Mouse (Mus musculus): ENCODE measurements around the gene Smad5.

Smad5 gene

DNA sequence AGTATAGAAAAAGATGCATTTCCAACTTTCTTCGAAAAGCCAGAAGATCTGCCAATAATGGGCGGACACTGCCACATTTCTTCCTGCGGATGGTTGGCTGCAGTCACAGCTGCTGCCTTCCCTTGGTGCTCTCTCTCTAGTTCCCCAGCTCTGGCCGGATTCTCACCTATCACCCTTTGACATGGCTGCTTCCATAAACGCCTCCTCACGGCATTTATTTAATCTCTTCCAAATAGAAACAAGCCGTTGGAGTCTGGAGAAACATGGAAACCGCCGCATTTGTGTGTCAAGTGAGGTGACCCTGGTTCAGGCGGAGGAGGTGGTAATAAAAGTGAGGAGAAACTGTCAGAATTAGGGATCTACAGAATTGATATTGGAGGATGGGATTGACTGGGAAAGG is 886 bp upstream of the Smad5 start:
- no peak for DNase-seq (ENCODE audit: low spot score in 2 of 2)

GRCm38 (mm10) chr13:56703222-56703870 is 536 bp downstream of the Smad5 start:
- peak; percentile 59 to 61 for DNase-seq (ENCODE audit: low spot score in 2 of 2)

DNA sequence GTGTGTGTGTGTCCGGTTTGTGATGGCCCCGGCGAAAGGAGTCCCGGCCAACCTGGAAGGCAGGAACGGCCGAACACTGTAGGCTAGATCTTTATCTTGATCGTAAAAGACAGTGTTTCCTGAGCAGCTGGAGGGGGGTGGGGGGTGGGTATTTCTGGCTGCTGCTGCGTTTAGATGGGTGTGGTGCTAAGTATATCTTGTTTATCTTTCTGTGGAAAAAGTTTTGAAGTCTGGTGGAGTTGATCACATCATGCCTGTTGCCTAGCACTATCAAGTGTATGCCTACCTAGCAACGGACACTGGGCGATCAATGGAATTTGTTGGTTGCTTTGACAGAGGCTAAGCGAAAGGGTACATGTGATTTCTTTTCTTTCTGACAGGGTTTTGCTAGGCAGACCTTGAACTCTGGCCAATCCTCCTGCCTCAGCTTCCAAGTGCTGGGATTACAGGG is 1.1 kb downstream of the Smad5 start:
- no peak for DNase-seq (ENCODE audit: low spot score in 2 of 2)

DNA sequence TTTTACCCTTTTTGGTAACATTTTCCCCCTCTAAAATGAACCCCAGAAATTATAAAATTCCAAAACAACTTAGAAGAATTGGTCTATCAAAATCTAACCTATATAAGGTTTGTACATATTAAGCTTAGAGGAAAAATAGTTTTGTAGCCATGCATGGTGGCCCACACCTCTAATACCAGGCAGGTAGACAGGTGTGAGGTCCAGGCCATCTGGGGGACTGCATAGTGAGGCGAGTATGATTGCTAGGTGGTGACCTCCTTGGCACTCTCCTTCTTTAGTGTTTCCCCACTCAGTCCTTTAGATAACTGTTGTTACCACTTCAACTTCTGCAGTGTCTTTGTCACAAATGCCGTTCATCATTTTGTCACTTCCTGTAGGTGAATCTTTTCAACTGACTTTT is 1.8 kb downstream of the Smad5 start:
- DNase-seq (ENCODE audit: low spot score in 2 of 2) = no peak

DNA sequence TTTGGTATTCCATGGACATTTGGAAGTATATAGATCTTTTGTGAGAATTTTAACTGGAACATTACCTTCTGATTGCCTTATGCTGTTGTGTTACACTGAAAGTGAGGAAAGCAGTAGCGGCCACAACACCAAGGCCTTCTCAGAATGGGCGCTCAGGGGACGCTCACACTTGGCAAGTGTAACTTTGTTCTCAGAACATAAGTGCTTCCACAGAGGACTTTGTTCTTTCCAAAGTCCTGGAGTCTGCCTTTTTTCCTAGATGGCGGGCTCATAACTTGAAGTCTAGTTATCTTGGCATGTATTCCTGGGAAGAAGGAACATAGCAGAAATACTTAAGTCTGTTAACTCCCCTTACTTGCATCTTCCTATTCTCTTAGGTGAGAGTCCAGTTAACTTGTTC is 4.3 kb downstream of the Smad5 start:
- no peak for DNase-seq (ENCODE audit: low spot score in 2 of 2)

- no peak for DNase-seq (ENCODE audit: low spot score in 2 of 2)
Measured at GRCm38 (mm10) chr13:56707606-56708005, 4.8 kb downstream of the Smad5 start.

DNA sequence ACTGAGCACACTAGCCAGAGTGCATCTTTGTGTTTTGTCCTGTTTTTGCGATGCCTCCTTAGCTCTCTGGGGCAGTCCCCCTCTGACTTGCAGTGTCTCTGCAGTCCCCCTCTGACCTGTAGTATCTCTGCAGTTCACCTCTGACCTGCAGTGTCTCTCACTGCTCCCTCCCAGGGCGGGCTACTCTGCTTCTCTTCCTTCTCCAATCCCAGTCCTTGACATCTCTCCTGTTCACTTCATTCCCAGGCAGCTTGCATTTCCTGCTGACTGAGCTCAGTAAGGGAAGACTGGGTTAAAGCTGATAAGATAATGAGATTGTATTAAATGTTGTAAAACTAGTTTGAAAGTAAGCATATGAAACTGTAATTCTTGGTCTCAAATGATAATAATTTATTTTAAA is 7.8 kb downstream of the Smad5 start:
- DNase-seq (ENCODE audit: low spot score in 2 of 2) = no peak

- DNase-seq (ENCODE audit: low spot score in 2 of 2) = no peak
Measured at GRCm38 (mm10) chr13:56712221-56712620, 9.4 kb downstream of the Smad5 start.

GRCm38 (mm10) chr13:56726551-56726950 is 23.7 kb downstream of the Smad5 start:
- DNase-seq (ENCODE audit: low spot score in 2 of 2) = no peak

- DNase-seq (ENCODE audit: low spot score in 2 of 2) = no peak
Measured at GRCm38 (mm10) chr13:56729046-56729445, 26.2 kb downstream of the Smad5 start.

DNA sequence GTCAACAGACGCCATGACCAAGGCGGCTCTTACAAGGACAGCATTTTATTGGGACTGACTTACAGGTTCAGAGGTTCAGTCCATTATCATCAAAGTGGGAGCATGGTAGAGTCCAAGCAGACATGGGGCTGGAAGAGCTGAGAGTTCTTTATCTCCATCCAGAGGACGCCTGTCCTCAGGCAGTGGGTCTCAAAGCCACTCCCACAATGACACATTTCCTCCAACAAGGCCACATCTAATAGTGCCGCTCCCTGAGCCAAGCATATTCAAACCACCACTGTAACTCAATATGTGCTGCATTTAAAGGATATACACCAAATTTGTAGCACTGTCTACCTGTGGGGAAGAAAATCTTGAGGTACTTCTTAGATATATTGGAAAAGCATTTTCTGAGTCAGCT is 31.8 kb downstream of the Smad5 start:
- DNase-seq (ENCODE audit: low spot score in 2 of 2) = no peak

DNA sequence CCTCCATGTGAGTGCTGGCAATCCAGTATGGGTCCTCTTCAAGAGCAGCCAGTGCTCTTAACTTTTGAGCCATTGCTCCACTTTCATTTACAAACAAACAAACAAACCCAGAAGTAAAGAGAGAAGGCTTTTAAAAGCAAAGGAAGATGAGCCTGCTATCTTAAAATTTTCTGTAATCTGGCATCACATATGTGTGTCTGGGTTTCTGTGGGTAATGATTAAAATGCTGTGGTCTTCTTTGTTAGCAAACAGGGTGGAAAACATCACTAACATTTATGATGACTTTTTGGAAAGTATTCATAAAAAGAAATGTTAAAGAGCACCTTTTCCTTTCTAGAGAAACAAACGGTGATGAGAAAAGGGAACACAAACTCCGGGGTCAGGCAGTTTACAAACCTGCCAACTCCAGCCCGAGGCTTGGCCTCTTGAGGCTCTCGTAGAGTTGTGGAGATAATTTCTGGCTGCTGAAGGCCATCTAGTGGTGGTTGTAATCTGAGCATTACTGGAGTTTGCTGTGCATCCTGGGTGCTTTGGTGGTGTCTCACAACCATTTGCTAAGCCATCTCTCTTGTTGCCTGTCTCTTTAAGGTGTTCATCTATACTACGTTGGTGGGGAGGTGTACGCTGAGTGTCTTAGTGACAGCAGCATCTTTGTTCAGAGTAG is 32.5 kb downstream of the Smad5 start:
- peak in 1 of 2 experiments; percentile 28 for DNase-seq (ENCODE audit: low spot score in 2 of 2)

GRCm38 (mm10) chr13:56739556-56739955 is 36.7 kb downstream of the Smad5 start:
- no peak for DNase-seq (ENCODE audit: low spot score in 2 of 2)

DNA sequence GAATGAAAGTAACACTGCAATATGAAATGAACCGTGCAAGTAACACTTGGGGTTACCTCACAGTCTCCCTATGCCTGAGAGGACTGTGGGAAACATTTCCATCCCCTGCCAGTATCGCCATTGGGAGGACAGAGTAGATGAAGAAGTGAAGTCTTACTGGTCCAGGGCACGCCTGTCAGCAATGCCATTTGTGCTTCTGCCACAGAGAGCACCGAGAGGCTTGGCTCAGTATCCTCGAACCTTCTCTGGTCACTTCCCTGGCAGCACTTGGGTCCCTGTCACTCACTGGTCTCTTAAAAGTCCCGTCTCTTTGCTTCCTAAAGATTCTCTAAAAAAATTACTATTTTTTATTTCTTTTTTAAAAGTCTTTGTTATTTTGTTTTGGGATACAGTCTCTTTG is 37.7 kb downstream of the Smad5 start:
- no peak for DNase-seq (ENCODE audit: low spot score in 2 of 2)

- no peak for DNase-seq (ENCODE audit: low spot score in 2 of 2)
Measured at GRCm38 (mm10) chr13:56741691-56742090, 38.9 kb downstream of the Smad5 start.

- no peak for DNase-seq (ENCODE audit: low spot score in 2 of 2)
Measured at GRCm38 (mm10) chr13:56742325-56742901, 39.6 kb downstream of the Smad5 start.

GRCm38 (mm10) chr13:56746739-56747532 is 44.1 kb downstream of the Smad5 start:
- DNase-seq (ENCODE audit: low spot score in 2 of 2) = no peak

DNA sequence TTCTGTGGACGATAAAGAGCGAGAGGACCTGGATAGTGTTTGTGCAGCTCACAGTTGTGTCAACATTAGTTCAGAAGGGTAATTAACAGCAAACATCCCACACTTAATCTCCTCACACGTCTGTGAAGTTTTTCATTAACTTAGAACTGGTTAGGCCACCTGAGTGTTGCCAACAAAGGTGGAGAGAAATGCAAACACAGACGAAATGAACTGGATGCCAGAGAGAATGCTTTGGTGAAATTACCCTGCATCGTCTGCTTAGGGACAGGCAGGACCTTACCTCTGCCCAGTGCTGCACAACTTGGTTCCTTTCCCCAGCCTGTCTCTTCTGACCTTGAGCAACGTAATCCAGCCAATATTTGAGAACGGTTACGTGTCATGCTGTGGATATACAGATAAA is 44.7 kb downstream of the Smad5 start:
- no peak for DNase-seq (ENCODE audit: low spot score in 2 of 2)

DNA sequence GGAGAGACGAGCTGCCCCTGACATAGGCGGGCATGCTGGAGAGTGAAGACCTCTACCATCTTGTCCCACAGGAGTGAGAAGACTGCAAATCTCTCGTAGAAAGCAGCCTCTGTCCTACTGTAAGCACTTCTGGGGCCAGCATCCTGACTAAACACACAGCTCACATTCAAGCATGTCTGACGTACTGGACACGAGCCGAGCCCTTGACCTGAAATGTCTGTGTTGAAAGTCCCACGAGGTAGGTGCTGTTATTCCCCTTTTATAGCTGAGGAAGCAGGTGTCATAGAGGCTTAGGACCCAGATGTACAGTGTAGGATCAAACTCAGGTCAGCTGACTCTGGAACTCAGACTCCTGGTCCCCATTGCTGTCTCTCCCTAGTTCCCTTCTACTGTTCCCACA is 46.6 kb downstream of the Smad5 start:
- DNase-seq (ENCODE audit: low spot score in 2 of 2) = no peak

DNA sequence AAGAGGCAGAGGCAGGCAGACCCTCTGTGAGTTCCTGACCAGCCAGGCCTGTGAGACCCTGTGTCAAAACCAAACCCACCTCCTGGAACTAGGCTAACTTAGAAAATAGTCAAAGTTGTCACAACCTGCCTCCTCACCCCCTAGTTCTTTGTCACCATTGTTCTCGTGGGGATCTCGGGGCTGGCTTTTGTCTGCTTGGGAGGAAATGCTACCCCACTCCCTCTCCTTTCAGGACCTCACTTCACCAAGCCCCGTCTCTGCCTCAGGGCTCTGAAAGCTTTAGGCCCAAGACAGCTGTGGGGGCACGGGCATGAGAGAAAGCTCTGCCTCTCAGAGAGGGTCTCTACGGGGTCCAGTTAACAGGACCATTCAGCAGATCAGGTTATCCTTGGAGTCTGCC is 49.0 kb downstream of the Smad5 start:
- DNase-seq (ENCODE audit: low spot score in 2 of 2) = no peak

DNA sequence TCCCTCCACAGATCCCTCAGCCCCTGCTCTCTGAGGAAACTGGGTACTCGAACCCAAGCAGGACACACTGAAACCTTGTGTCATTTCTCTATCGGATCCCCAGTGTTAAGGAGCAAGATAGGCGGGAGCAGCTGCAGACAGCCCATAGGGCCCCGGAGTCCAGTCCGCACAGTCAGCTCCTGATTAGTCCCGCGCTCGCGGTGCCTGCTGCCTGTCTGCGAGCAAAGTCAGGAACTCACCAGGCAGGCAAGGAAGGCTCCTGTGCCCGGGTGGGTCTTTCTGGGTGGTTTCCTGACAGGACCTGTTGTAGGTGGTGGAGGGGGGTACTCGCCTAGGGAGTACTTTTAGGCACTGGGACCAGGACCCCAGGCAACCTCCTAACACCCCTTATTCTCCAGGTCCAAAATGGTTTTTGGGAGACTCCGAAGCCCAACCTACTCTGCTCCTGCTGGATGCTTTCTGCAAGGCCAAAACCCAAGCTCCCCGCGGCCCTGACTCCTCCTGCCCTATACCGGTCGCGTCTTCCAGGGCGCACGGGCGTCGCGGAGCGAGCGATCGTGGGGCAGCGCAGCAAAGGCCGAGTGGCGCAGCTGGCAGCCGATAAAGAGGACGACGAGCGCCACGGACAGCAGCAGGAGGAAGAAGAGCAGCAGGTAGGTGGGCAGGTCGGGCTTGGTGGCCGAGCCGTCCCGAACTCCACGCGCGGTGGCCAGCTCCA is 49.8 kb downstream of the Smad5 start:
- DNase-seq (ENCODE audit: low spot score in 2 of 2) = no peak

All from frontal cortex, postnatal 10 days (tissue).